Mouse (Mus musculus) testis, adult 2 months (tissue): Measurements from ENCODE around the gene Krtap4-9. TPM values are rescaled to one million over a fixed set of nuclear protein-coding genes. Genes with fewer than 3 reads are reported as not detected.
"Not testable (repeated sequence)": the region's sequence is repeated elsewhere in the genome, so short reads cannot be mapped to it uniquely, and the experiment has no call there.

Experiments used
- H3K27ac ChIP-seq: fragments of 200-500 bp; 2 replicates; pipeline ENCODE4 v1.5.1; 2012; ENCODE audit warnings: low read depth, low read length; ENCODE audit not compliant: control insufficient read depth, insufficient read depth
- H3K27me3 ChIP-seq: fragments of 200-500 bp; 2 replicates; pipeline ENCODE4 v1.6.1; 2012; ENCODE audit warnings: mild to moderate bottlenecking, low read length, moderate library complexity; ENCODE audit not compliant: control insufficient read depth, insufficient read depth
- H3K36me3 ChIP-seq: fragments of 200-500 bp; 2 replicates; pipeline ENCODE4 v1.6.1; 2012; ENCODE audit warnings: mild to moderate bottlenecking, low read length; ENCODE audit not compliant: control insufficient read depth, insufficient read depth
- H3K4me1 ChIP-seq: fragments of 200-500 bp; 2 replicates; pipeline ENCODE4 v1.6.1; 2012; ENCODE audit warnings: low read length; ENCODE audit not compliant: control insufficient read depth, insufficient read depth
- H3K4me3 ChIP-seq: fragments of 200-500 bp; 2 replicates; pipeline ENCODE4 v1.5.1; 2012; ENCODE audit warnings: low read depth, mild to moderate bottlenecking, low read length, moderate library complexity, mixed read lengths; ENCODE audit not compliant: control insufficient read depth
- CTCF ChIP-seq: fragments of 200-500 bp; IDR thresholded peaks from 2 replicates; pipeline ENCODE4 v1.5.1; 2012; ENCODE audit warnings: low read depth, mild to moderate bottlenecking, inconsistent platforms, low read length, moderate library complexity; ENCODE audit not compliant: control insufficient read depth, insufficient read depth, insufficient replicate concordance
- POLR2A ChIP-seq: fragments of 200-500 bp; IDR thresholded peaks from 2 replicates; pipeline ENCODE4 v1.6.1; 2012; ENCODE audit warnings: low read depth, mild to moderate bottlenecking, inconsistent platforms, low read length, moderate library complexity; ENCODE audit not compliant: control insufficient read depth
- polyA plus RNA-seq: library from polyadenylated mRNA; depleted of rRNA; stranded (reverse); fragments of >200 nt; gene quantifications from 2 replicates; pipeline ENCODE4 v1.2.3, GENCODE M21; 2012; rRNA removed

Krtap4-9 gene
- not detected in 2 replicates for polyA plus RNA-seq

GRCm38 (mm10) chr11:99784900-99785299, at the start of gene Krtap4-9:
Gene Krtap4-9 (plus strand): TSS chr11:99785200.
- H3K4me3 ChIP-seq, H3K27ac ChIP-seq, H3K4me1 ChIP-seq, H3K36me3 ChIP-seq, H3K27me3 ChIP-seq: not testable (repeated sequence)

- H3K4me3 ChIP-seq = no peak overlapping the region
- H3K27me3 ChIP-seq = no peaks in the 10 kb centered on the region
- TF ChIP-seq POLR2A (no peak), CTCF (no peak)
- no peaks in the 10 kb centered on the region for H3K4me1 ChIP-seq
- H3K36me3 ChIP-seq = no peaks in the 10 kb centered on the region
- H3K27ac ChIP-seq = no peak overlapping the region
Observed at GRCm38 (mm10) chr11:99743985-99744384, 41.0 kb upstream of the Krtap4-9 start.

GRCm38 (mm10) chr11:99758877-99759276, 26.1 kb upstream of the Krtap4-9 start:
- Histone ChIP-seq H3K27ac (no peak overlapping the region), H3K4me1 (no peaks in the 10 kb centered on the region), H3K36me3 (no peaks in the 10 kb centered on the region), H3K4me3 (no peak overlapping the region), H3K27me3 (no peaks in the 10 kb centered on the region)
- no peak for TF ChIP-seq POLR2A
- no peak for TF ChIP-seq CTCF

- Histone ChIP-seq H3K4me3 (no peak overlapping the region), H3K27me3 (no peaks in the 10 kb centered on the region), H3K4me1 (no peaks in the 10 kb centered on the region), H3K27ac (no peak overlapping the region), H3K36me3 (no peaks in the 10 kb centered on the region)
- TF ChIP-seq POLR2A (no peak), CTCF (no peak)
Observed at GRCm38 (mm10) chr11:99768410-99768809, 16.6 kb upstream of the Krtap4-9 start.

GRCm38 (mm10) chr11:99772813-99773212, 12.2 kb upstream of the Krtap4-9 start, which contains the start of gene Gm11595:
Gene Gm11595 (minus strand): TSS chr11:99772913.
- not testable (repeated sequence) for H3K4me1 ChIP-seq, H3K4me3 ChIP-seq, H3K36me3 ChIP-seq, H3K27me3 ChIP-seq, H3K27ac ChIP-seq

GRCm38 (mm10) chr11:99778401-99778800, 6.6 kb upstream of the Krtap4-9 start:
- TF ChIP-seq POLR2A (no peak), CTCF (no peak)
- no peaks in the 10 kb centered on the region for H3K4me1 ChIP-seq
- no peak overlapping the region for H3K27ac ChIP-seq
- H3K4me3 ChIP-seq = no peak overlapping the region
- no peaks in the 10 kb centered on the region for H3K27me3 ChIP-seq
- no peaks in the 10 kb centered on the region for H3K36me3 ChIP-seq

- no peaks in the 10 kb centered on the region for H3K27me3 ChIP-seq
- H3K4me3 ChIP-seq = no peak within 1 kb of the TSS
- no peaks in the 10 kb centered on the region for H3K36me3 ChIP-seq
- no peaks in the 10 kb centered on the region for H3K4me1 ChIP-seq
- no peak within 1 kb of the TSS for H3K27ac ChIP-seq
- TF ChIP-seq POLR2A (no peak), CTCF (no peak)
Observed at GRCm38 (mm10) chr11:99780604-99781003, 4.4 kb upstream of the Krtap4-9 start, which contains the start of gene Krtap4-8. Gene Krtap4-8 (minus strand): TSS chr11:99780704.

- H3K36me3 ChIP-seq = no peaks in the 10 kb centered on the region
Observed at GRCm38 (mm10) chr11:99793367-99793766, 8.4 kb downstream of the Krtap4-9 start, which contains the start of gene Gm11596. Gene Gm11596 (minus strand): TSS chr11:99793467.

GRCm38 (mm10) chr11:99798832-99799231, 13.8 kb downstream of the Krtap4-9 start, which contains the start of gene Gm11569:
Gene Gm11569 (minus strand): TSS chr11:99798932.
- H3K27ac ChIP-seq, H3K4me3 ChIP-seq, H3K36me3 ChIP-seq, H3K4me1 ChIP-seq, H3K27me3 ChIP-seq: not testable (repeated sequence)

More at GRCm38 (mm10) chr11:99793367-99793766, 8.4 kb downstream of the Krtap4-9 start, which contains the start of gene Gm11596:
- TF ChIP-seq POLR2A (no peak), CTCF (no peak)
- no peak within 1 kb of the TSS for H3K27ac ChIP-seq
- no peaks in the 10 kb centered on the region for H3K4me1 ChIP-seq
- H3K4me3 ChIP-seq = no peak within 1 kb of the TSS
- no peaks in the 10 kb centered on the region for H3K27me3 ChIP-seq

GRCm38 (mm10) chr11:99804346-99804745, 19.3 kb downstream of the Krtap4-9 start, which contains the start of gene Gm11554:
Gene Gm11554 (minus strand): TSS chr11:99804446.
- not testable (repeated sequence) for H3K4me3 ChIP-seq, H3K4me1 ChIP-seq, H3K27me3 ChIP-seq, H3K36me3 ChIP-seq, H3K27ac ChIP-seq

GRCm38 (mm10) chr11:99809792-99810191, 24.8 kb downstream of the Krtap4-9 start, which contains the start of gene Krtap4-13:
Gene Krtap4-13 (minus strand): TSS chr11:99809892.
- not testable (repeated sequence) for H3K4me1 ChIP-seq, H3K27ac ChIP-seq, H3K36me3 ChIP-seq, H3K4me3 ChIP-seq, H3K27me3 ChIP-seq

GRCm38 (mm10) chr11:99815566-99815965, 30.6 kb downstream of the Krtap4-9 start, which contains the start of gene Gm11564:
Gene Gm11564 (minus strand): TSS chr11:99815666.
- H3K27ac ChIP-seq, H3K36me3 ChIP-seq, H3K4me1 ChIP-seq, H3K4me3 ChIP-seq, H3K27me3 ChIP-seq: not testable (repeated sequence)
